Mouse (Mus musculus) lung, postnatal 14 days (tissue): ENCODE data around the gene Map4k4.

ENCODE experiments used
- DNase-seq: peaks from one replicate; pipeline ENCODE4 v3.0.0; 2021

Gene Map4k4

GRCm38 (mm10) chr1:39937609-39938008 lies 36.9 kb downstream of the Map4k4 start:
- DNase-seq: no peak

GRCm38 (mm10) chr1:39939401-39939800 lies 38.7 kb downstream of the Map4k4 start:
- DNase-seq: no peak

- DNase-seq: no peak
Observed at GRCm38 (mm10) chr1:39940342-39940741, 39.6 kb downstream of the Map4k4 start.

GRCm38 (mm10) chr1:39941237-39942179 lies 40.8 kb downstream of the Map4k4 start:
- no peak for DNase-seq

GRCm38 (mm10) chr1:39942935-39943334 lies 42.2 kb downstream of the Map4k4 start:
- no peak for DNase-seq

GRCm38 (mm10) chr1:39944306-39944971 lies 43.7 kb downstream of the Map4k4 start:
- no peak for DNase-seq

- no peak for DNase-seq
Observed at GRCm38 (mm10) chr1:39944972-39945323, 44.2 kb downstream of the Map4k4 start.

- DNase-seq: no peak
Observed at GRCm38 (mm10) chr1:39946391-39946790, 45.7 kb downstream of the Map4k4 start.

GRCm38 (mm10) chr1:39947179-39947578 lies 46.5 kb downstream of the Map4k4 start:
- no peak for DNase-seq

- DNase-seq: no peak
Observed at GRCm38 (mm10) chr1:39947701-39948359, 47.1 kb downstream of the Map4k4 start.

- no peak for DNase-seq
Observed at GRCm38 (mm10) chr1:39949205-39949604, 48.5 kb downstream of the Map4k4 start.

GRCm38 (mm10) chr1:39949790-39950462 lies 49.2 kb downstream of the Map4k4 start:
- no peak for DNase-seq

- DNase-seq: no peak
Observed at GRCm38 (mm10) chr1:39950590-39950989, 49.9 kb downstream of the Map4k4 start.

- no peak for DNase-seq
Observed at GRCm38 (mm10) chr1:39954652-39955051, 53.9 kb downstream of the Map4k4 start.

GRCm38 (mm10) chr1:39956712-39957111 lies 56.0 kb downstream of the Map4k4 start:
- DNase-seq: no peak

GRCm38 (mm10) chr1:39957981-39958380 lies 57.3 kb downstream of the Map4k4 start:
- no peak for DNase-seq

GRCm38 (mm10) chr1:39960623-39961022 lies 59.9 kb downstream of the Map4k4 start:
- no peak for DNase-seq

GRCm38 (mm10) chr1:39961113-39961512 lies 60.4 kb downstream of the Map4k4 start:
- DNase-seq: no peak

- no peak for DNase-seq
Observed at GRCm38 (mm10) chr1:39962321-39962720, 61.6 kb downstream of the Map4k4 start.

- DNase-seq: no peak
Observed at GRCm38 (mm10) chr1:39962840-39963239, 62.1 kb downstream of the Map4k4 start.

- DNase-seq: no peak
Observed at GRCm38 (mm10) chr1:39963821-39964220, 63.1 kb downstream of the Map4k4 start.

- no peak for DNase-seq
Observed at GRCm38 (mm10) chr1:39964427-39964826, 63.7 kb downstream of the Map4k4 start.

- no peak for DNase-seq
Observed at GRCm38 (mm10) chr1:39965461-39965860, 64.7 kb downstream of the Map4k4 start.
